Mouse (Mus musculus) limb, embryonic 14.5 days (tissue): ENCODE data around the gene Lactbl1. TPM values are rescaled to one million over a fixed set of nuclear protein-coding genes. Genes with fewer than 3 reads are reported as not detected.

Experiments
- ATAC-seq: fragments of 200-750 bp; cut with Nextera tagmentation; 2 replicates; pipeline ENCODE4 v1.8.0; 2017; ENCODE audit warnings: low read depth, moderate number of reproducible peaks, moderate TSS enrichment; ENCODE audit not compliant: low FRiP score
- DNase-seq: peaks from one replicate; pipeline ENCODE4 v3.0.0-alpha.2; 2015; ENCODE audit warnings: low spot score
- H3K27ac ChIP-seq: fragments of 300-500 bp; sonication (generic); replicated peaks from 2 replicates; pipeline ENCODE4 v1.5.1; 2014; ENCODE audit warnings: low read depth, mild to moderate bottlenecking, low read length, moderate library complexity, mixed read lengths
- H3K27me3 ChIP-seq: fragments of 300-500 bp; sonication (generic); 2 replicates; pipeline ENCODE4 v1.6.1; 2014; ENCODE audit warnings: low read length, mixed read lengths; ENCODE audit not compliant: control insufficient read depth, insufficient read depth
- H3K36me3 ChIP-seq: fragments of 300-500 bp; sonication (generic); 2 replicates; pipeline ENCODE4 v1.6.1; 2014; ENCODE audit warnings: mild to moderate bottlenecking, low read length, moderate library complexity, mixed read lengths; ENCODE audit not compliant: control insufficient read depth, insufficient read depth
- H3K4me1 ChIP-seq: fragments of 300-500 bp; sonication (generic); 2 replicates; pipeline ENCODE4 v1.6.1; 2014; ENCODE audit warnings: antibody characterized with exemption, low read length, mixed read lengths; ENCODE audit not compliant: control insufficient read depth, insufficient read depth
- H3K4me2 ChIP-seq: fragments of 300-500 bp; sonication (generic); replicated peaks from 2 replicates; pipeline ENCODE4 v1.6.1; 2014; ENCODE audit warnings: low read depth, mild to moderate bottlenecking, low read length, moderate library complexity; ENCODE audit not compliant: severe bottlenecking
- H3K4me3 ChIP-seq: fragments of 300-500 bp; sonication (generic); replicated peaks from 2 replicates; pipeline ENCODE4 v1.5.1; 2014; ENCODE audit warnings: low read length
- H3K9ac ChIP-seq: fragments of 300-500 bp; sonication (generic); 2 replicates; pipeline ENCODE4 v1.6.1; 2014; ENCODE audit warnings: mild to moderate bottlenecking, low read depth, low read length, moderate library complexity; ENCODE audit not compliant: severe bottlenecking
- H3K9me3 ChIP-seq: fragments of 300-500 bp; sonication (generic); 2 replicates; pipeline ENCODE4 v1.6.1; 2016; ENCODE audit warnings: low read length; ENCODE audit not compliant: control insufficient read depth
- POLR2A ChIP-seq: fragments of 200-500 bp; IDR thresholded peaks from 2 replicates; pipeline ENCODE4 v1.8.0; 2012; ENCODE audit warnings: inconsistent platforms, mild to moderate bottlenecking, moderate library complexity, borderline replicate concordance; ENCODE audit not compliant: insufficient read depth, insufficient read length; ENCODE audit errors: extremely low read depth
- WGBS: fragments of 180-500 bp; shearing (Covaris S2); extraction: QIAGEN DNeasy Blood & Tissue Kit; methylation state at CpG from one replicate; pipeline ENCODE4 v1.1.7; 2014; 5-methylcytosine and 5-hydroxymethylcytosine counted together
- polyA plus RNA-seq, 2 experiments: library from polyadenylated mRNA; depleted of rRNA in 1 of 2; stranded (reverse) in 1 of 2; unstranded in 1 of 2; fragments of >200 nt; fragmentation: Nextera tagmentation in 1 of 2; extraction: Ambion mirVana in 1 of 2; gene quantifications; 2 replicates each; pipeline versions ENCODE4 v1.2.1 to v1.2.3; 2012 to 2014

Gene Lactbl1
- polyA plus RNA-seq (2012; rRNA removed) (0.09 and 0.12 TPM in 2 replicates), polyA plus RNA-seq (2014; fragmentation: Nextera tagmentation; extraction: Ambion mirVana) (0.07 TPM in 1 of 2 replicates, not detected in the other)

DNA sequence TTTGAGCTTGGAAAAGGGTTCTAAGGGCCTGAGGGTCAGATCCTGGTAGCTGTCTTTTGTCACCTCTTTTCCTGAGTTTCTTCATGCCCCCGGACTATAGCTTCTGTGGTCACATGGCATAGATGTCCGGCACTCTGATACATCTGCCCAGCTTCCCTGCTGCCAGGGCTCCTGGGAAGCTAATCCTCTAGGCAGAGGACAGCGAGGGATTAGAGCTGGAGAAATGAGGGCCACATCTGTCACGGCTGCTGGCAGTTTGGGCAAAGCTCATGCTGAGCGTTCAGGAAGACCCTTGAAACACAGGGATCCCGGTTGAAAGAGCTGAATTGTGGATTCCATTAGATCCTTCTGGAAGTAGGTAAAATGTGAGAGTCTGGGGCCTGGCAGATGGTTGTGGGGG, at the start of gene Lactbl1:
Gene Lactbl1, plus strand, starts transcription at position 234 of the 400 bp plus-strand sequence.
- Histone ChIP-seq H3K4me2 (no peak within 1 kb of the TSS), H3K4me3 (no peak within 1 kb of the TSS), H3K9me3 (no peaks in the 10 kb centered on the region), H3K9ac (no peak within 1 kb of the TSS), H3K27ac (no peak within 1 kb of the TSS), H3K27me3 (no peaks in the 10 kb centered on the region), H3K36me3 (no peaks in the 10 kb centered on the region), H3K4me1 (no peaks in the 10 kb centered on the region)
- DNase-seq (no peak), ATAC-seq (no peak)
- no peak for TF ChIP-seq POLR2A
- WGBS, result 49% methylated on average over 6 of the region's 6 CpGs

- Histone ChIP-seq H3K9ac (no peak overlapping the region), H3K4me3 (no peak overlapping the region), H3K36me3 (peaks cover 6% of the 10 kb centered on the region), H3K4me1 (peaks cover 6% of the 10 kb centered on the region), H3K27me3 (no peaks in the 10 kb centered on the region), H3K27ac (no peak overlapping the region), H3K9me3 (no peaks in the 10 kb centered on the region), H3K4me2 (no peak overlapping the region)
- 90% methylated on average over 3 of the region's 3 CpGs for WGBS
- ATAC-seq (no peak), DNase-seq (no peak)
- TF ChIP-seq POLR2A, result no peak
Measured at GRCm38 (mm10) chr4:136581885-136582284, 40.5 kb upstream of the Lactbl1 start.

GRCm38 (mm10) chr4:136587221-136587827, 35.1 kb upstream of the Lactbl1 start:
- no peak for TF ChIP-seq POLR2A
- Histone ChIP-seq H3K27ac (no peak overlapping the region), H3K9me3 (no peaks in the 10 kb centered on the region), H3K4me3 (no peak overlapping the region), H3K4me2 (no peak overlapping the region), H3K36me3 (peaks cover 24% of the 10 kb centered on the region), H3K27me3 (no peaks in the 10 kb centered on the region), H3K9ac (no peak overlapping the region), H3K4me1 (peaks cover 6% of the 10 kb centered on the region; the same call in 1 of the 2 replicates)
- no peak for ATAC-seq
- 90% methylated on average over 4 of the region's 4 CpGs for WGBS
- DNase-seq, result no peak

DNA sequence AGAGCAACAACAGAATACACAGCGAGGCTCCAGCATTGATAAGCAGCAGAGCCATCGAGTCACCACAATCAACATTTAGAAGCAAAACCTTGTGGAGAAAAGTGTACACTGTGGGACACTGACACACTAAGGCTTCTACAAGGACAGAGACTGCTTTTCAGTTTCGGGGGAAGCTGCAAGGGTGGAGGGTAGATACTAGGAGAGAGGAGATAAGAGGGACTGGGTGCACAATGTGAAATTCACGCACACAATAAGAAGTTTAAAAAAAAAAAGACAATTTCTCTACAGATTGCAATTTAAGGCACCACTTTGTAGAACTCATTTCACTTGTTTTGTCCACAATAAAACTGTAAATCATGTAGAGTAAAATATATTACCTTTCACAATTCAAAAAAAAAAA, 34.4 kb upstream of the Lactbl1 start:
- DNase-seq (no peak), ATAC-seq (no peak)
- no peak for TF ChIP-seq POLR2A
- Histone ChIP-seq H3K4me3 (no peak overlapping the region), H3K9ac (no peak overlapping the region), H3K36me3 (peaks cover 21% of the 10 kb centered on the region), H3K27me3 (no peaks in the 10 kb centered on the region), H3K4me1 (peaks cover 3% of the 10 kb centered on the region; the same call in 1 of the 2 replicates), H3K4me2 (no peak overlapping the region), H3K27ac (no peak overlapping the region), H3K9me3 (no peaks in the 10 kb centered on the region)
- 91% methylated on average over 4 of the region's 4 CpGs for WGBS

DNA sequence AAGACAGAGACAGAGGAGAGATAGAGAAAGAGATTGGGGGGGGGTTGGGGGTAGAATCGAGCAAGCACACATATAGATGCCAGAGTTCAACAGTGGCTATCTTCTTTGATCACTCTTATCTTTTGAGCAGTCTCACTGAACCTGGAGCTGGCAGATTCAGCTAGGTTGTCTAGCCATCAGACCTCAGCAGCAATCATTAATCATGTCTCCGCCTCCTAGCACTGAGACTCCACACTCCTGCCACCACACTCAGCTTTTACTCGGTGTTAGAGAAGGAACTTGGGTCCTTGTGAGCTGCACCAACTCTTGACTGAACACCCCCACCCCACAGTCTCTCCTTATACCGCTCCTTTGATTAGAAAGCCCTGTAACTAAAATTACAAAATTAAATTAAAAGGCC, 30.3 kb upstream of the Lactbl1 start:
- no peak overlapping the region for H3K9ac ChIP-seq
- H3K36me3 ChIP-seq, result peaks cover 21% of the 10 kb centered on the region
- H3K4me3 ChIP-seq, result no peak overlapping the region
- H3K4me2 ChIP-seq, result no peak overlapping the region
- H3K27me3 ChIP-seq, result no peaks in the 10 kb centered on the region
- no peak overlapping the region for H3K27ac ChIP-seq
- WGBS, result 56% methylated on average over 4 of the region's 4 CpGs
- ATAC-seq (no peak), DNase-seq (no peak)
- H3K9me3 ChIP-seq, result no peaks in the 10 kb centered on the region
- no peak for TF ChIP-seq POLR2A
- no peaks in the 10 kb centered on the region for H3K4me1 ChIP-seq
